Mouse (Mus musculus) liver, postnatal 0 days (tissue): ENCODE results near the gene Bdh2.

Experiments
- CTCF ChIP-seq: sonication (generic); IDR thresholded peaks from 2 replicates; pipeline ENCODE4 v1.5.1; 2016; ENCODE audit warnings: antibody characterized with exemption, low read depth
- EP300 ChIP-seq: IDR thresholded peaks from 2 replicates; pipeline ENCODE4 v1.6.1; 2016; ENCODE audit warnings: antibody characterized with exemption, low read depth, mild to moderate bottlenecking

- TF ChIP-seq CTCF (peak; percentile 47), EP300 (no peak)
Measured at GRCm38 (mm10) chr3:135327601-135328000, 46.6 kb downstream of the Bdh2 start.
